Mouse (Mus musculus) testis, adult 2 months (tissue): ENCODE measurements around the gene Rnf121.

Experiments
- CTCF ChIP-seq: fragments of 200-500 bp; IDR thresholded peaks from 2 replicates; pipeline ENCODE4 v1.5.1; 2012; ENCODE audit warnings: low read depth, mild to moderate bottlenecking, inconsistent platforms, low read length, moderate library complexity; ENCODE audit not compliant: control insufficient read depth, insufficient read depth, insufficient replicate concordance
- POLR2A ChIP-seq: fragments of 200-500 bp; IDR thresholded peaks from 2 replicates; pipeline ENCODE4 v1.6.1; 2012; ENCODE audit warnings: low read depth, mild to moderate bottlenecking, inconsistent platforms, low read length, moderate library complexity; ENCODE audit not compliant: control insufficient read depth

- TF ChIP-seq CTCF: no peak
- TF ChIP-seq POLR2A: no peak
Observed at GRCm38 (mm10) chr7:102080311-102080710, 15.0 kb upstream of the Rnf121 start.
